Mouse (Mus musculus) bone marrow, adult 2 months (tissue): ENCODE data around the gene Get4.

Source experiments
- CTCF ChIP-seq: fragments of 200-500 bp; IDR thresholded peaks from 2 replicates; pipeline ENCODE4 v1.5.1; 2011; ENCODE audit warnings: low read length, control low read depth; ENCODE audit not compliant: control insufficient read depth, insufficient read depth
- POLR2A ChIP-seq: fragments of 200-500 bp; IDR thresholded peaks from 2 replicates; pipeline ENCODE4 v1.6.1; 2011; ENCODE audit warnings: low read depth, mild to moderate bottlenecking, control low read depth, low read length, borderline replicate concordance; ENCODE audit not compliant: control insufficient read depth

DNA sequence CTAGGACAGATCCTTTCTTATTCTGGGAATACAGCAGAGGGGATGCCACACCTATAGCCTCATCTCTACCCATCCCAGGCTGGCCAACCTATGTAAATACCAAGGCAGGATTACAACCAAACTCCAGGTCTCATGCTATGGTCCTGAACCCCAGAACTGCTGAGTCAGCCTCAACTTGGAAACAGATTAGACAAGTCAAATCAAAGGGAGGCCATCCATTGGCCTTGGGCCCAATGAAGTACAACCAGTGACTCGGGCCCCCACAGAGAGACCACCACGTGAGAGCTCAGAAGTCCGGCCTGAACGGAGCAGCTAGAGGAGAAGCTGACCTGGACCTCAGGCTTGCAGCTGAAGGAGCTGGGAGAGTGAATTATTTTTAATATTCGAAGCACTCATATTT, 45.6 kb downstream of the Get4 start:
- no peak for TF ChIP-seq CTCF
- TF ChIP-seq POLR2A = no peak
